Mouse (Mus musculus) small intestine, adult 2 months (tissue): Measurements from ENCODE around the gene Sbf2.

Source experiments
- CTCF ChIP-seq: fragments of 200-500 bp; IDR thresholded peaks from 2 replicates; pipeline ENCODE4 v1.5.1; 2012; ENCODE audit warnings: low read depth, mild to moderate bottlenecking, control low read depth, inconsistent platforms, low read length, moderate library complexity, mixed read lengths; ENCODE audit not compliant: insufficient replicate concordance, insufficient read length; ENCODE audit errors: extremely low read depth
- POLR2A ChIP-seq: fragments of 200-500 bp; IDR thresholded peaks from 2 replicates; pipeline ENCODE4 v1.6.1; 2012; ENCODE audit warnings: low read depth, mild to moderate bottlenecking, control low read depth, inconsistent platforms, low read length, moderate library complexity

GRCm38 (mm10) chr7:110543341-110543740, 71.4 kb downstream of the Sbf2 start:
- TF ChIP-seq CTCF (no peak), POLR2A (no peak)
